Mouse (Mus musculus): ENCODE results near the gene Slc26a11.

DNA sequence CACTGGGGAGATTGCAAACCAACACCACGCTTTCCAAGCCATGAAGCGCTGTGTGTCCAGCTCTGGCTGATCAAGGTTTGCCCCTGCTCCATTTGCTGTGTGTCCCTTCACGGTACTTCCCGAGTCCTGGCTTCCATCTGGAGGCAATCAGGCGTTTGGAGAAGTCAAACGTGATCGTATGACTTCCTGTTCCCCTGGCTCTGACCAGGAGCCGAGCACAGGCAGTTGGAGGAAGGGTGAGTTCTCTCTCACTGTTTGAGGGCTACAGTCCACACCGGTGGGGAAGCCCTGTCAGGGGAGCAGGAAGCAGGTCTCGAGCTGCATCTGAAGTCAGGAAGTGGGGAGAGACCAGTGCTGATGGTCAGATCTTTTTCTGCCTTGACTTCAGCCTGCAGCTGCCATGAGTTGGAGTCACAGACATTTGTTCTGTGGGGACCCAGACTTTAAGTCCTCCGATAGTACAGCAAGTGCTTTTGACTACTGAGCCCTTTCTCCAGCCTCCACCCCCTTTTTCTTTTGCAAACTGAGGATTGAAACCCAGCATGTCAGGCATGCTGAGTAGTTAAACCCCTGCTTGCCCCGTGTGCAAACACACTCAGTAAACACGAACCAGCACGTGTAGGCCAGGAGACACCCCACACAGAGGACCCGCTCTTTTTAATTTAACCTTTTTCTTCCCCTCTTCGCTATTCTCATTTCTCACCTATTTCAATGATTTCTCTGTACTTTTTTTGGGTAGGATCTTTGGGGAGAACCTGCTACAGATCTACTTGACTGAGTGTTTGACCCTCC, 64.2 kb downstream of the Slc26a11 start:
- TF ChIP-seq POLR2A (IDR thresholded peaks at IDR 0.05; ENCODE audit: control insufficient read depth, extremely low read depth, insufficient read depth, low read length, poor library complexity) (no peak), CTCF (IDR thresholded peaks at IDR 0.05; ENCODE audit: borderline replicate concordance, control insufficient read depth, extremely low read depth, insufficient read depth, low read length, poor library complexity) (no peak)

Data from thymus, adult 2 months (tissue).